Mouse (Mus musculus) layer of hippocampus, adult 11-12 months (tissue): ENCODE results near the gene Olfr1316.

Experiments used
- DNase-seq: peaks from one replicate; pipeline ENCODE4 v3.0.0; 2022; ENCODE audit warnings: low spot score

Olfr1316 gene

GRCm38 (mm10) chr2:112134877-112135276, at the start of gene Olfr1316:
Olfr1316 (minus strand) TSS chr2:112134977.
- no peak for DNase-seq

- no peak for DNase-seq
Observed at GRCm38 (mm10) chr2:112153898-112154297, 19.1 kb upstream of the Olfr1316 start, which contains the start of gene Olfr1318. Olfr1318 (plus strand) TSS chr2:112154198.

- no peak for DNase-seq
Observed at GRCm38 (mm10) chr2:112140029-112140428, 5.3 kb upstream of the Olfr1316 start, which contains the start of gene Olfr1317. Olfr1317 (plus strand) TSS chr2:112140329.

GRCm38 (mm10) chr2:112115340-112115739, 19.4 kb downstream of the Olfr1316 start, which contains the start of gene Olfr1315-ps1:
Olfr1315-ps1 (minus strand) TSS chr2:112115440.
- DNase-seq: no peak

- DNase-seq: no peak
Observed at GRCm38 (mm10) chr2:112096681-112097080, 38.1 kb downstream of the Olfr1316 start, which contains the start of gene Olfr1314. Olfr1314 (minus strand) TSS chr2:112096781.

- no peak for DNase-seq
Observed at GRCm38 (mm10) chr2:112077743-112078142, 57.0 kb downstream of the Olfr1316 start, which contains the start of gene Olfr1313. Olfr1313 (minus strand) TSS chr2:112077843.
